Mouse (Mus musculus): Measurements from ENCODE around the gene Ccdc39.

DNA sequence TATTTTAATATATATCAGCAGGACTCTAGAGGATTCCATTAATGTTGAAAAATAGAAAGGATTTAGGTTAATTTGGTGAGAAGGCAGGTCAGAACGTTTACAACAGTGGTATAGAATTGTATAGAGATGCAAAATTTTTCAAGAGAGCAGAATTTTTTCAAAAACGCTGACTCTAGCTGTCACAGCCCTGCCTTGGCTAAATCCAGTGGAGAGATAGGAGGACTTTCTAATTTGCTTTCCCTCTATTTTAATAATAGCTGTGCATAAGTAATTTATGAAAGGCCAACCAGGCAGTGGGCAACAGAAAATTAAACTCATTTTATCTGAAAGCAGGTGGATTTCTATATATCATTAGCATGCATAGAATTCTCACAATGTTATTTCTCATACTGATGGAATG is 38.6 kb upstream of the Ccdc39 start:
- TF ChIP-seq CTCF (IDR thresholded peaks at IDR 0.05; ENCODE audit: low read depth) (no peak), EP300 (IDR thresholded peaks at IDR 0.05; ENCODE audit: low read depth) (no peak)

Measured in liver, postnatal 0 days (tissue).